Mouse (Mus musculus) heart, postnatal 4 days (tissue): Measurements from ENCODE around the gene Aif1l. TPM values are rescaled to one million over a fixed set of nuclear protein-coding genes. Genes with fewer than 3 reads are reported as not detected.

Experiments used
- DNase-seq: peaks from one replicate; pipeline ENCODE4 v3.0.0; 2021
- total RNA-seq, 2 experiments: library from RNA; stranded (reverse); gene quantifications; 2 replicates each; pipeline ENCODE4 v1.2.3; 2021

Gene Aif1l
- total RNA-seq, 2 experiments from 2014 or later, result 21.1 to 24.0 TPM

GRCm38 (mm10) chr2:31952725-31953124 is 2.8 kb downstream of the Aif1l start:
- DNase-seq, result no peak

- peak; percentile 45 for DNase-seq
Observed at GRCm38 (mm10) chr2:31953687-31954086, 3.7 kb downstream of the Aif1l start.

- peak; percentile 30 for DNase-seq
Observed at GRCm38 (mm10) chr2:31954779-31955181, 4.8 kb downstream of the Aif1l start.

- DNase-seq, result no peak
Observed at GRCm38 (mm10) chr2:31955686-31956085, 5.7 kb downstream of the Aif1l start.

- DNase-seq, result no peak
Observed at GRCm38 (mm10) chr2:31957211-31957610, 7.3 kb downstream of the Aif1l start.

GRCm38 (mm10) chr2:31960986-31961385 is 11.0 kb downstream of the Aif1l start:
- no peak for DNase-seq

- DNase-seq, result no peak
Observed at GRCm38 (mm10) chr2:31961791-31962222, 11.9 kb downstream of the Aif1l start.

GRCm38 (mm10) chr2:31962501-31963224 is 12.7 kb downstream of the Aif1l start:
- DNase-seq, result peak; percentile 25

- no peak for DNase-seq
Observed at GRCm38 (mm10) chr2:31963491-31963890, 13.6 kb downstream of the Aif1l start.

GRCm38 (mm10) chr2:31964191-31964590 is 14.3 kb downstream of the Aif1l start:
- no peak for DNase-seq

GRCm38 (mm10) chr2:31965110-31965509 is 15.2 kb downstream of the Aif1l start:
- DNase-seq, result peak; percentile 59

- no peak for DNase-seq
Observed at GRCm38 (mm10) chr2:31966801-31967200, 16.9 kb downstream of the Aif1l start.

GRCm38 (mm10) chr2:31972589-31972988 is 22.6 kb downstream of the Aif1l start:
- no peak for DNase-seq

GRCm38 (mm10) chr2:31974141-31974808 is 24.3 kb downstream of the Aif1l start, which contains the start of gene Nup214:
TSS of gene Nup214 (plus strand) at chr2:31974436.
- DNase-seq, result peak; percentile 99

GRCm38 (mm10) chr2:31974809-31975371 is 25.0 kb downstream of the Aif1l start:
- DNase-seq, result no peak

- DNase-seq, result no peak
Observed at GRCm38 (mm10) chr2:31987774-31988173, 37.8 kb downstream of the Aif1l start.

GRCm38 (mm10) chr2:31990961-31991360 is 41.0 kb downstream of the Aif1l start:
- no peak for DNase-seq

- no peak for DNase-seq
Observed at GRCm38 (mm10) chr2:31994896-31995295, 45.0 kb downstream of the Aif1l start.

GRCm38 (mm10) chr2:31996060-31996459 is 46.1 kb downstream of the Aif1l start:
- no peak for DNase-seq

- DNase-seq, result no peak
Observed at GRCm38 (mm10) chr2:31997539-31997938, 47.6 kb downstream of the Aif1l start.

- no peak for DNase-seq
Observed at GRCm38 (mm10) chr2:31998443-31998842, 48.5 kb downstream of the Aif1l start.

- no peak for DNase-seq
Observed at GRCm38 (mm10) chr2:32008311-32008710, 58.4 kb downstream of the Aif1l start.

- DNase-seq, result no peak
Observed at GRCm38 (mm10) chr2:32008716-32009115, 58.8 kb downstream of the Aif1l start.

- DNase-seq, result no peak
Observed at GRCm38 (mm10) chr2:32019704-32020103, 69.8 kb downstream of the Aif1l start.
